Mouse (Mus musculus): ENCODE data around the gene Ddo. TPM values are rescaled to one million over a fixed set of nuclear protein-coding genes. Genes with fewer than 3 reads are reported as not detected.

Ddo gene
- polyA plus RNA-seq, 1 experiment from 2014 or later = 0.92 TPM

GRCm38 (mm10) chr10:40674151-40674550 is 44.3 kb downstream of the Ddo start:
- no peak overlapping the region for H3K27ac ChIP-seq (ENCODE audit: low read length)
- H3K27me3 ChIP-seq (ENCODE audit: control insufficient read depth, insufficient read depth, low read length) = no peaks in the 10 kb centered on the region
- no peaks in the 10 kb centered on the region for H3K4me1 ChIP-seq (ENCODE audit: control insufficient read depth, insufficient read depth, low read length)
- peak overlapping the region; percentile 5; the same call in 1 of the 2 replicates for H3K4me3 ChIP-seq (replicated peaks; ENCODE audit: low read length)
- H3K36me3 ChIP-seq (ENCODE audit: control insufficient read depth, insufficient read depth, low read length) = no peaks in the 10 kb centered on the region
- H3K9ac ChIP-seq (ENCODE audit: low read length) = no peak overlapping the region
- 13% methylated on average over 13 of the region's 13 CpGs for WGBS
- H3K4me2 ChIP-seq (ENCODE audit: low read depth, low read length) = peak overlapping the region; percentile 46
- H3K9me3 ChIP-seq (replicated peaks; ENCODE audit: control insufficient read depth, low read length) = no peaks in the 10 kb centered on the region
- no peak for ATAC-seq (ENCODE audit: insufficient read depth, low FRiP score)

- Histone ChIP-seq H3K4me2 (ENCODE audit: low read depth, low read length) (no peak overlapping the region), H3K9ac (ENCODE audit: low read length) (no peak overlapping the region), H3K4me1 (ENCODE audit: control insufficient read depth, insufficient read depth, low read length) (no peaks in the 10 kb centered on the region), H3K27me3 (ENCODE audit: control insufficient read depth, insufficient read depth, low read length) (no peaks in the 10 kb centered on the region), H3K36me3 (ENCODE audit: control insufficient read depth, insufficient read depth, low read length) (no peaks in the 10 kb centered on the region), H3K27ac (ENCODE audit: low read length) (no peak overlapping the region), H3K4me3 (replicated peaks; ENCODE audit: low read length) (no peak overlapping the region), H3K9me3 (replicated peaks; ENCODE audit: control insufficient read depth, low read length) (no peaks in the 10 kb centered on the region)
- no peak for ATAC-seq (ENCODE audit: insufficient read depth, low FRiP score)
- WGBS = 80% methylated on average over 7 of the region's 7 CpGs
Observed at GRCm38 (mm10) chr10:40675921-40676320, 46.1 kb downstream of the Ddo start.

DNA sequence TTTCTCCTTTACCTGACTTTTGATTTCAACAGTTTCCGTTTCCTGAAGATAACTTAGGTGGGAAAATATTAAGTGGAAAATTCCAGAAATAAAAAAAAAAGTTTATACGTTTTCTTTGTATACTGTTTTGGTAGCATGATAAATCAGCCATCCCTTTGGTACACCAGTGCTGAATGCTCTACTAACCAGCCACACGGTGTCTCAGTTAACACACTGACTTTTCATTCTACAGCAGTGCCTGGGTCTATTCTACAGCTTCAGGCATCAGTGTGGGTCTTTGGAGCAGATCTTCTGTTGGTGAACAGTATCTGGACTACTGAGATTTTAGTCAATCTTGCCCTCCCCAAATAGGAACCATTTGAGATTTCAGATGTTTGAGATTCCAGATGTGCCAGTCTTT is 48.7 kb downstream of the Ddo start:
- H3K9me3 ChIP-seq (replicated peaks; ENCODE audit: control insufficient read depth, low read length) = no peaks in the 10 kb centered on the region
- H3K36me3 ChIP-seq (ENCODE audit: control insufficient read depth, insufficient read depth, low read length) = no peaks in the 10 kb centered on the region
- no peaks in the 10 kb centered on the region for H3K27me3 ChIP-seq (ENCODE audit: control insufficient read depth, insufficient read depth, low read length)
- H3K4me3 ChIP-seq (replicated peaks; ENCODE audit: low read length) = no peak overlapping the region
- no peaks in the 10 kb centered on the region for H3K4me1 ChIP-seq (ENCODE audit: control insufficient read depth, insufficient read depth, low read length)
- no peak for ATAC-seq (ENCODE audit: insufficient read depth, low FRiP score)
- WGBS = 75% methylated on average over 3 of the region's 3 CpGs
- no peak overlapping the region for H3K27ac ChIP-seq (ENCODE audit: low read length)
- no peak overlapping the region for H3K9ac ChIP-seq (ENCODE audit: low read length)
- no peak overlapping the region for H3K4me2 ChIP-seq (ENCODE audit: low read depth, low read length)

GRCm38 (mm10) chr10:40682470-40682869 is 52.7 kb downstream of the Ddo start:
- no peak overlapping the region; the same call in 1 of the 2 replicates for H3K9ac ChIP-seq (ENCODE audit: low read length)
- no peak overlapping the region for H3K27ac ChIP-seq (ENCODE audit: low read length)
- H3K4me3 ChIP-seq (replicated peaks; ENCODE audit: low read length) = 0 out of 2 replicates have a peak overlapping the region, but pooled peaks have one; percentile 56
- peak overlapping the region; percentile 86 for H3K4me2 ChIP-seq (ENCODE audit: low read depth, low read length)
- no peaks in the 10 kb centered on the region for H3K9me3 ChIP-seq (replicated peaks; ENCODE audit: control insufficient read depth, low read length)
- H3K27me3 ChIP-seq (ENCODE audit: control insufficient read depth, insufficient read depth, low read length) = no peaks in the 10 kb centered on the region
- ATAC-seq (ENCODE audit: insufficient read depth, low FRiP score) = no peak
- H3K4me1 ChIP-seq (ENCODE audit: control insufficient read depth, insufficient read depth, low read length) = peaks cover 5% of the 10 kb centered on the region; the same call in 1 of the 2 replicates
- no peaks in the 10 kb centered on the region for H3K36me3 ChIP-seq (ENCODE audit: control insufficient read depth, insufficient read depth, low read length)
- WGBS = 32% methylated on average over 8 of the region's 8 CpGs

DNA sequence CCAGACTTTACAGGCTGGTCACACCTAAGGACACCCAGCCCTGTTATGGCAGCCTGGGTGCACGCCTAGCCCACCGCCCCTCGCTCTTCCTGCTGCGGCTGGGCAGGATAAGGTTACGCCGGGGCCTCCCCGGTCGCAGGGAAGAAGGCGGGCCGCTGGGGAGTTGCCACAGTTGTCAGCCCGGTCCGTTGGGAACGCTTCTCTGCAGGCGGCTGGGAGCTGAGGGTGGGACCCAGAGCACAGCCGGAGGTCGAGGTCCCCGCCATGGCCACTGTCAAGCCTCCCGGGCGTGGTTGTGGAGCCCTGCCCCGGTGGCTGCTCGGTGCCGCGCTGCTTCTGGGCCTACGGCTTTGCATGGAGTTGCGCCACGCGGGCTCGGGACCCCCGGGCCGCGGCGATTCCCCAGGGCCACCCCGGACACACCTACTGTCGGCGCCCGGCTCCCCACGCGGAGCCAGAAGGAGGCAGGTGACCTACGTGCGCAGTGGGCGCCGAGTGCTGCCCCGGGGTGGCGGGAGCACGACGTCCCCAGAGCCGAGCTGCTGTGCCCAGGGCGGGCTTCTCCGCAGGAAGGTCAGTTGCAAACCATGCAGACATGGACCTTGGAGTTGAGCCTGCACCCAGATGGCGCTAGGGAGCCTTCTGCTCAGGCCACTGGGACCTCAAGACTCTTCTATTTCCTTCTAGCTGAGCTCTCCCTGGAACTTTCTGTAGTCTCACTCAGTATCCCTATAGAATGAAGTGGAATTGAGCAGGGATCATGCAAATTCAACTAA is 53.5 kb downstream of the Ddo start, which contains the start of gene Mettl24:
Gene Mettl24, plus strand, starts transcription at position 191 of the 776 bp plus-strand sequence.
- WGBS = under 1% methylated on average over 50 of the region's 50 CpGs
- Histone ChIP-seq H3K4me1 (ENCODE audit: control insufficient read depth, insufficient read depth, low read length) (peaks cover 5% of the 10 kb centered on the region; the same call in 1 of the 2 replicates), H3K4me2 (ENCODE audit: low read depth, low read length) (peak within 1 kb of the TSS; percentile 86), H3K9ac (ENCODE audit: low read length) (peak within 1 kb of the TSS; percentile 76), H3K36me3 (ENCODE audit: control insufficient read depth, insufficient read depth, low read length) (no peaks in the 10 kb centered on the region), H3K4me3 (replicated peaks; ENCODE audit: low read length) (peak within 1 kb of the TSS; percentile 56), H3K9me3 (replicated peaks; ENCODE audit: control insufficient read depth, low read length) (no peaks in the 10 kb centered on the region), H3K27me3 (ENCODE audit: control insufficient read depth, insufficient read depth, low read length) (no peaks in the 10 kb centered on the region), H3K27ac (ENCODE audit: low read length) (no peak within 1 kb of the TSS)
- ATAC-seq (ENCODE audit: insufficient read depth, low FRiP score) = peak; percentile 89

DNA sequence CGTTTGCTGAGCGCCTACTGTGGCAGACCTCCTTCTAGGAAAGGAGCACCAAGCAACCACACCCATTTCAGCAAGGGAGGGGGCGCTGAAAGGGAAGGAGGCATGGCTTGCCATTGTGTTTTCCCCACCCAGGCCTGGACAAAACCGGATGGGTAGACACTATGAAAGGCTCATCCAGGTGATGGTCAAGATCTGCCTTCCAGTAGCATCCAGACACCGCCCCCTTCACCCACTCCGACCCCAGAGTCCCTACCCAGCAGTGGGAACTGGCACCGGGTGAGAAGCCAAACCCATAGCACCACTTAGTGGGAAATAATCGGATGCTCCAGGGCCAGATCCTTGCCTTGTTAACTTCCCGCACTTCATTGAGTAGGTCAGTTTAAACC is 54.0 kb downstream of the Ddo start:
- peaks cover 5% of the 10 kb centered on the region; the same call in 1 of the 2 replicates for H3K4me1 ChIP-seq (ENCODE audit: control insufficient read depth, insufficient read depth, low read length)
- peak overlapping the region; percentile 76; the same call in 1 of the 2 replicates for H3K9ac ChIP-seq (ENCODE audit: low read length)
- no peaks in the 10 kb centered on the region for H3K27me3 ChIP-seq (ENCODE audit: control insufficient read depth, insufficient read depth, low read length)
- H3K36me3 ChIP-seq (ENCODE audit: control insufficient read depth, insufficient read depth, low read length) = no peaks in the 10 kb centered on the region
- ATAC-seq (ENCODE audit: insufficient read depth, low FRiP score) = 0 out of 2 replicates have a peak, but pooled peaks have one; percentile 32
- H3K27ac ChIP-seq (ENCODE audit: low read length) = no peak overlapping the region
- H3K9me3 ChIP-seq (replicated peaks; ENCODE audit: control insufficient read depth, low read length) = no peaks in the 10 kb centered on the region
- peak overlapping the region; percentile 86 for H3K4me2 ChIP-seq (ENCODE audit: low read depth, low read length)
- WGBS = 58% methylated on average over 9 of the region's 9 CpGs
- peak overlapping the region; percentile 56 for H3K4me3 ChIP-seq (replicated peaks; ENCODE audit: low read length)

GRCm38 (mm10) chr10:40684326-40684725 is 54.5 kb downstream of the Ddo start:
- peaks cover 5% of the 10 kb centered on the region; the same call in 1 of the 2 replicates for H3K4me1 ChIP-seq (ENCODE audit: control insufficient read depth, insufficient read depth, low read length)
- H3K9me3 ChIP-seq (replicated peaks; ENCODE audit: control insufficient read depth, low read length) = no peaks in the 10 kb centered on the region
- H3K4me2 ChIP-seq (ENCODE audit: low read depth, low read length) = no peak overlapping the region
- 89% methylated on average over 7 of the region's 7 CpGs for WGBS
- H3K27ac ChIP-seq (ENCODE audit: low read length) = no peak overlapping the region
- H3K9ac ChIP-seq (ENCODE audit: low read length) = no peak overlapping the region
- H3K27me3 ChIP-seq (ENCODE audit: control insufficient read depth, insufficient read depth, low read length) = no peaks in the 10 kb centered on the region
- no peaks in the 10 kb centered on the region for H3K36me3 ChIP-seq (ENCODE audit: control insufficient read depth, insufficient read depth, low read length)
- no peak overlapping the region for H3K4me3 ChIP-seq (replicated peaks; ENCODE audit: low read length)
- ATAC-seq (ENCODE audit: insufficient read depth, low FRiP score) = no peak

DNA sequence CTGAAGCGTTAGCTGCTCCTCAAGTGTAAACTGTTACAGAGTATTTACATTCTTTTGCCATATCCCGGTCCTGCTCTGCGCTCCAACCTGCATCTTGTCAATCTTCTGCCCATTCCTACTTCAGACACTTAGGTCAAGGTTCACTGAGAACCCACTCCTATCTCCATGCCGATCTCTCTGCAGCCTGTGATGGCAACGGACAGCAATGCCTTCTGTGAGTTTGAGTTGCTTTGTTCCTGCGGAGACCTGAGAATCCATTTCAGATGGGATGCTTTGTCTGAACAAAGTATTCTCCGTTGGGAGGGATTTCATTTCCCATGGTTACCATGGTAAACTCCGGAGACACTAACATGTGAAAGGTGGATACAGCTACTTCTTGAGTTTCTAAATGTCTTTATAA is 55.8 kb downstream of the Ddo start:
- no peaks in the 10 kb centered on the region for H3K27me3 ChIP-seq (ENCODE audit: control insufficient read depth, insufficient read depth, low read length)
- H3K4me2 ChIP-seq (ENCODE audit: low read depth, low read length) = no peak overlapping the region
- no peak for ATAC-seq (ENCODE audit: insufficient read depth, low FRiP score)
- no peaks in the 10 kb centered on the region for H3K36me3 ChIP-seq (ENCODE audit: control insufficient read depth, insufficient read depth, low read length)
- H3K27ac ChIP-seq (ENCODE audit: low read length) = no peak overlapping the region
- no peak overlapping the region for H3K9ac ChIP-seq (ENCODE audit: low read length)
- H3K9me3 ChIP-seq (replicated peaks; ENCODE audit: control insufficient read depth, low read length) = no peaks in the 10 kb centered on the region
- H3K4me3 ChIP-seq (replicated peaks; ENCODE audit: low read length) = no peak overlapping the region
- H3K4me1 ChIP-seq (ENCODE audit: control insufficient read depth, insufficient read depth, low read length) = peaks cover 5% of the 10 kb centered on the region; the same call in 1 of the 2 replicates
- whole genome bisulfite sequencing = 32% methylated on average over 8 of the region's 8 CpGs

DNA sequence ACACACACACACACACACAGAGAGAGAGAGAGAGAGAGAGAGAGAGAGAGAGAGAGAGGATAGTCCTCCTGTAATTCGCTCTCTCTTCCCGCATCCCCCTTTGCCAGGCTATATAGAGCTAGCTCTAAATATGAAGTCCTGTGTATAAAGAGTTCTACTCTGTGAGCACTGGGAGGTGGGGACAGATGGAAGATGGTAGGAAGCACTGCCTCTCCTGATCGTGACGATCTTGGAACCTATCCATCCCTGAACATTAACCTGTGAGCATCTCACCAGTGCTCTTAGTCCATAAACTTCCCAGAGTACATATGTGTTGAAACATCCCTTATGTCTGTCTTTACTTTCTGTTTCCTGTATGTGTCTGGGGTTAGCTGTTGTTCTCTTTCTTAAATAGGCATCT is 57.2 kb downstream of the Ddo start:
- no peak for ATAC-seq (ENCODE audit: insufficient read depth, low FRiP score)
- no peaks in the 10 kb centered on the region for H3K9me3 ChIP-seq (replicated peaks; ENCODE audit: control insufficient read depth, low read length)
- H3K27me3 ChIP-seq (ENCODE audit: control insufficient read depth, insufficient read depth, low read length) = no peaks in the 10 kb centered on the region
- no peak overlapping the region for H3K9ac ChIP-seq (ENCODE audit: low read length)
- H3K4me3 ChIP-seq (replicated peaks; ENCODE audit: low read length) = no peak overlapping the region
- H3K36me3 ChIP-seq (ENCODE audit: control insufficient read depth, insufficient read depth, low read length) = no peaks in the 10 kb centered on the region
- H3K4me2 ChIP-seq (ENCODE audit: low read depth, low read length) = no peak overlapping the region
- WGBS = 81% methylated on average over 4 of the region's 4 CpGs
- no peak overlapping the region for H3K27ac ChIP-seq (ENCODE audit: low read length)
- H3K4me1 ChIP-seq (ENCODE audit: control insufficient read depth, insufficient read depth, low read length) = peaks cover 5% of the 10 kb centered on the region; the same call in 1 of the 2 replicates
